Mouse (Mus musculus): ENCODE data around the gene Tmem89. TPM values are rescaled to one million over a fixed set of nuclear protein-coding genes. Genes with fewer than 3 reads are reported as not detected.

Tmem89 gene
- 0.27 TPM in 1 of 2 replicates, not detected in the other for polyA plus RNA-seq (2015; fragmentation: Nextera tagmentation; extraction: Ambion mirVana)

- H3K9ac ChIP-seq (ENCODE audit: low read length): no peak within 1 kb of the TSS
- no peaks in the 10 kb centered on the region for H3K27me3 ChIP-seq (ENCODE audit: control insufficient read depth, insufficient read depth, low read length)
- ATAC-seq (ENCODE audit: insufficient read depth, low FRiP score): no peak
These were observed at the start of gene Tmem89 for GRCm38 (mm10) chr9:108914491-108914890. Gene Tmem89 (plus strand): TSS chr9:108914619.

DNA sequence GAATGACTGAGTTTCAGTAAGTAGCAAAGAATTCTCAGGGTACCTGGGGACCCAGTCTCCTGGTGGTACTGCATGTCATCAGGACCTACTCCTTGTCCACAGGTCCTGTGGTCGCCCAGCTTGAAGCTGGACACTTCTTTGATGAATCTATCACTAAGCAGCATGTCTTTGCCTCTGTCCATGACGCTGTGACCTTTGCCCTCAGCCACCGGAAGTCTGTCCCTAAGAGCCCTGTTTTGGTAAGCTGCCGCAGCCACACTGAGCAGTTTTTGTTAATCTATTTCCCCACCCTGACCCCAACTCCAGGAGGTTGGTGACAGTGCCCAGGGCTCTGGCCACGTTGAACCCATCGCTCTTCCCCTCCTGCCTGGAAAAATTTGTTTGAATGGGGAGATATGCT is 2.1 kb upstream of the Tmem89 start:
- no peaks in the 10 kb centered on the region for H3K36me3 ChIP-seq (ENCODE audit: control insufficient read depth, insufficient read depth, low read length)
- ATAC-seq (ENCODE audit: insufficient read depth, low FRiP score): no peak
- H3K4me1 ChIP-seq (ENCODE audit: control insufficient read depth, insufficient read depth, low read length): no peaks in the 10 kb centered on the region
- no peak overlapping the region for H3K4me2 ChIP-seq (ENCODE audit: low read depth, low read length)
- H3K4me3 ChIP-seq (replicated peaks; ENCODE audit: low read length): no peak overlapping the region
- WGBS: 63% methylated on average over 6 of the region's 6 CpGs
- H3K9me3 ChIP-seq (replicated peaks; ENCODE audit: control insufficient read depth, low read length): no peaks in the 10 kb centered on the region
- H3K27ac ChIP-seq (ENCODE audit: low read length): no peak overlapping the region
- no peak overlapping the region for H3K9ac ChIP-seq (ENCODE audit: low read length)
- no peaks in the 10 kb centered on the region for H3K27me3 ChIP-seq (ENCODE audit: control insufficient read depth, insufficient read depth, low read length)

More at GRCm38 (mm10) chr9:108914491-108914890, at the start of gene Tmem89:
- no peak within 1 kb of the TSS for H3K4me3 ChIP-seq (replicated peaks; ENCODE audit: low read length)
- no peak within 1 kb of the TSS for H3K4me2 ChIP-seq (ENCODE audit: low read depth, low read length)
- WGBS: 77% methylated on average over 6 of the region's 6 CpGs
- no peaks in the 10 kb centered on the region for H3K9me3 ChIP-seq (replicated peaks; ENCODE audit: control insufficient read depth, low read length)
- H3K4me1 ChIP-seq (ENCODE audit: control insufficient read depth, insufficient read depth, low read length): no peaks in the 10 kb centered on the region
- no peak within 1 kb of the TSS for H3K27ac ChIP-seq (ENCODE audit: low read length)
- H3K36me3 ChIP-seq (ENCODE audit: control insufficient read depth, insufficient read depth, low read length): no peaks in the 10 kb centered on the region

- Histone ChIP-seq H3K36me3 (ENCODE audit: control insufficient read depth, insufficient read depth, low read length) (no peaks in the 10 kb centered on the region), H3K27me3 (ENCODE audit: control insufficient read depth, insufficient read depth, low read length) (no peaks in the 10 kb centered on the region), H3K4me3 (replicated peaks; ENCODE audit: low read length) (no peak overlapping the region), H3K9ac (ENCODE audit: low read length) (no peak overlapping the region), H3K27ac (ENCODE audit: low read length) (no peak overlapping the region), H3K4me1 (ENCODE audit: control insufficient read depth, insufficient read depth, low read length) (no peaks in the 10 kb centered on the region), H3K4me2 (ENCODE audit: low read depth, low read length) (no peak overlapping the region), H3K9me3 (replicated peaks; ENCODE audit: control insufficient read depth, low read length) (no peaks in the 10 kb centered on the region)
- WGBS: 82% methylated on average over 7 of the region's 7 CpGs
- no peak for ATAC-seq (ENCODE audit: insufficient read depth, low FRiP score)
These were observed 1.3 kb upstream of the Tmem89 start for GRCm38 (mm10) chr9:108913161-108913560.

DNA sequence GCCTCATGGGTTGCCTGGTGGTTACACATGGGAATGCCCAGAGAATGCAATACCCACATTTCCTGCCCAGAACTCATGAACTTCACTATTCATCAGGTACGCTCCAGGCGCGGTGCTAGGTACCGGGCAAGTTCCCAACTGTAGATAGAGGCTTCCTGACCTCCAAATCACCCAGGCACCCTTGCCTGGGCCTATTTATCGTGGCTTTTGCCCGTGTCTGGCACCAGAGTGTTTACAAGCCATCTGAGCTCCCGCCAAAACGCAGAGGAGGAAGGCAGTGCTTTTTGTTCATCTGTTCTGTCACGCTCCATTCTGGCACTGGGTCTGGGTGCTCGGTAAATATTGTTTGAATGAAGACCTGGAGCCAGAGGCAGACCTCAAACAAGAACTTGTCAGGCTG is 798 bp upstream of the Tmem89 start:
- 51% methylated on average over 10 of the region's 10 CpGs for WGBS
- ATAC-seq (ENCODE audit: insufficient read depth, low FRiP score): no peak
- H3K9ac ChIP-seq (ENCODE audit: low read length): no peak overlapping the region

DNA sequence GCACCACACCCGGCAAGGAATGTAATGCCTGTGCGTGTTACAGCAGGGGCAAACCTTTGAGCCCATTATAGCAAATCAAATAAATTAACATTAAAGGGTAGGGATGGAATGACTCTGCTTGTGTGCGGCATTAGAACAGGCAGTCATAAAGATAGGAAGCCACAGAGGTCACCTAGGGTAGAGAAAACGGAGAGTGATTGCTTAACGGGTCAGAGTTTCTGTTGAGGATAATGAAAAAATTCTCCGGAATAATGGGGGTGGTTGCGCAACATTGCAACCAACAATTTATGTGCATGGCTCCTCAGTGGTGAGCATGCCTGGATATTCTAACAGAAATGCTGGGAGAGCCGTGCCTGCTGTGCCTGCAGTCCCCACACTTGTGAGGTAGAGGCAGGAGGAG is 11.5 kb downstream of the Tmem89 start:
- Histone ChIP-seq H3K4me2 (ENCODE audit: low read depth, low read length) (no peak overlapping the region), H3K27ac (ENCODE audit: low read length) (no peak overlapping the region), H3K9ac (ENCODE audit: low read length) (no peak overlapping the region), H3K9me3 (replicated peaks; ENCODE audit: control insufficient read depth, low read length) (no peaks in the 10 kb centered on the region), H3K4me1 (ENCODE audit: control insufficient read depth, insufficient read depth, low read length) (no peaks in the 10 kb centered on the region), H3K36me3 (ENCODE audit: control insufficient read depth, insufficient read depth, low read length) (no peaks in the 10 kb centered on the region), H3K27me3 (ENCODE audit: control insufficient read depth, insufficient read depth, low read length) (no peaks in the 10 kb centered on the region), H3K4me3 (replicated peaks; ENCODE audit: low read length) (no peak overlapping the region)
- no peak for ATAC-seq (ENCODE audit: insufficient read depth, low FRiP score)
- 55% methylated on average over 8 of the region's 8 CpGs for WGBS

More for the DNA sequence above, 798 bp upstream of the Tmem89 start:
- Histone ChIP-seq H3K4me2 (ENCODE audit: low read depth, low read length) (no peak overlapping the region), H3K9me3 (replicated peaks; ENCODE audit: control insufficient read depth, low read length) (no peaks in the 10 kb centered on the region), H3K27me3 (ENCODE audit: control insufficient read depth, insufficient read depth, low read length) (no peaks in the 10 kb centered on the region), H3K36me3 (ENCODE audit: control insufficient read depth, insufficient read depth, low read length) (no peaks in the 10 kb centered on the region), H3K4me1 (ENCODE audit: control insufficient read depth, insufficient read depth, low read length) (no peaks in the 10 kb centered on the region), H3K27ac (ENCODE audit: low read length) (no peak overlapping the region), H3K4me3 (replicated peaks; ENCODE audit: low read length) (no peak overlapping the region)

DNA sequence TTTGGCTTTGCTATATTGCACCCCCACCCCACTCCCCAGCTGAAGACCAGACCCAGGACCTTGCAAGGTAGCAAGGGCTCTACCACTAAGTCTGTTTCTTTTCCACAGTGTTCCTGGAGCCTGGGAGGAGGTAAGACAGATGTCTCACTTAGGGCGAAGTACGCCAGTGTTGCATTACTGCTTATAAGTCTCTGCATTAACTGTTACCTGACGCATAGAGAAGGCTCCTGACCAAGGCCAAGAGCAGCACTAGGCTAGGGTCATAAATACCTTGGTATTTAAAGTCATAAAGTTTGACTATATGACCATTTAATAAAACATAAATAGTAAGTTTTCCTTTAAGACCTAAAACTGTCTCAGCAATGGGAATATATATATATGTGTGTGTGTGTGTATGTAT is 14.0 kb downstream of the Tmem89 start:
- no peak overlapping the region for H3K4me3 ChIP-seq (replicated peaks; ENCODE audit: low read length)
- H3K4me2 ChIP-seq (ENCODE audit: low read depth, low read length): no peak overlapping the region
- no peaks in the 10 kb centered on the region for H3K9me3 ChIP-seq (replicated peaks; ENCODE audit: control insufficient read depth, low read length)
- no peaks in the 10 kb centered on the region for H3K27me3 ChIP-seq (ENCODE audit: control insufficient read depth, insufficient read depth, low read length)
- no peak for ATAC-seq (ENCODE audit: insufficient read depth, low FRiP score)
- no peaks in the 10 kb centered on the region for H3K4me1 ChIP-seq (ENCODE audit: control insufficient read depth, insufficient read depth, low read length)
- no peak overlapping the region for H3K27ac ChIP-seq (ENCODE audit: low read length)
- H3K9ac ChIP-seq (ENCODE audit: low read length): no peak overlapping the region
- H3K36me3 ChIP-seq (ENCODE audit: control insufficient read depth, insufficient read depth, low read length): no peaks in the 10 kb centered on the region
- WGBS: 83% methylated on average over 3 of the region's 3 CpGs

GRCm38 (mm10) chr9:108935991-108936390 is 21.6 kb downstream of the Tmem89 start:
- Histone ChIP-seq H3K4me2 (ENCODE audit: low read depth, low read length) (peak overlapping the region; percentile 2; the same call in 1 of the 2 replicates), H3K4me1 (ENCODE audit: control insufficient read depth, insufficient read depth, low read length) (peaks cover 4% of the 10 kb centered on the region), H3K27ac (ENCODE audit: low read length) (no peak overlapping the region), H3K9me3 (replicated peaks; ENCODE audit: control insufficient read depth, low read length) (no peaks in the 10 kb centered on the region), H3K27me3 (ENCODE audit: control insufficient read depth, insufficient read depth, low read length) (no peaks in the 10 kb centered on the region), H3K9ac (ENCODE audit: low read length) (no peak overlapping the region), H3K4me3 (replicated peaks; ENCODE audit: low read length) (no peak overlapping the region), H3K36me3 (ENCODE audit: control insufficient read depth, insufficient read depth, low read length) (peaks cover 16% of the 10 kb centered on the region; the same call in 1 of the 2 replicates)
- ATAC-seq (ENCODE audit: insufficient read depth, low FRiP score): no peak
- 12% methylated on average over 3 of the region's 3 CpGs for WGBS

DNA sequence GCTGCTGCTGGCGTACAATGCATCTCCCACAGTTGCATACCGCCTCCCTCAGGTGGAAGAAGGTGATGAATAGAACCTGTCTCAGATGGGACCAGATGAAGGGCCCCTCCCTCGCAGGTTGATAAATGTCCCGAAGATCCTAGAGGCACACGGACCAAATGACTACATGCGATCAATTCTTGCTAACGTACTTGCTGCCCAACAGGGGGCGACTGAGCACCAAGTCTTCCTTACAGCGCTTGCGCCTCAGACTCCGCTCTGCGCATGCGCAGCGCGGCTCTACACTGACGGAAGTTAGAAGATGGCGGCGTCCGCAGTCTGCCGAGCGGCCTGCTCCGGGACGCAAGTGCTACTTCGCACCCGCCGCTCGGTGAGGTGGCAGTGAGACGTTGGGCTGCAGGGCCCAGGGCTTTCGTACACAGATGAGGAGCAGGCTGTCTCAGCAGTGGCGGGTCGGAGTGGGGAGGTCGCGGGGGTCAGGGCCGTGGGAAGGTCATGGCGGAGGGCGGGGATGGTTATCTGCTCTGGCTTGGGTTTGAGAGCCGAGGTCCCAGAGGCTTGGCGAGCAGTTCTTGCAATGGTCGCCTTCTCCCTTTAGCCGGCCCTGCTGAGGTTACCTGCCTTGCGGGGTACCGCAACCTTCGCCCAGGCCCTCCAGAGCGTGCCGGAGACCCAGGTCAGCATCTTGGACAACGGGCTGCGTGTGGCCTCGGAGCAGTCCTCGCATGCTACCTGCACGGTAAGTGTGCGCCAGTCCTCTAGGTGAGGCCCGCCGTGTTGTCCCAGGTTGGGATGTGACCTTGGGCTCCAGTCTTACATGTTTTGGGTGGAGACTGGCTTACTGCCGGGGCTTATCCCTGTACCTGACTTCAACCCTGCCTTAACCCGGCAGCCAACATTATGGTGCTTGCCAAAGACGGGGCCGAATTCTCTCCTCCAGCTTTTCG is 22.3 kb downstream of the Tmem89 start, which contains the start of gene Uqcrc1:
Uqcrc1 (plus strand) TSS at position 216 of the 947 bp plus-strand sequence.
- WGBS: under 1% methylated on average over 57 of the region's 58 CpGs
- ATAC-seq (ENCODE audit: insufficient read depth, low FRiP score): peak; percentile 93
- no peaks in the 10 kb centered on the region for H3K27me3 ChIP-seq (ENCODE audit: control insufficient read depth, insufficient read depth, low read length)
- no peaks in the 10 kb centered on the region for H3K9me3 ChIP-seq (replicated peaks; ENCODE audit: control insufficient read depth, low read length)
- peak within 1 kb of the TSS; percentile 96 for H3K4me3 ChIP-seq (replicated peaks; ENCODE audit: low read length)
- H3K9ac ChIP-seq (ENCODE audit: low read length): peak within 1 kb of the TSS; percentile 96
- H3K4me2 ChIP-seq (ENCODE audit: low read depth, low read length): peak within 1 kb of the TSS; percentile 60
- peaks cover 16% of the 10 kb centered on the region; the same call in 1 of the 2 replicates for H3K36me3 ChIP-seq (ENCODE audit: control insufficient read depth, insufficient read depth, low read length)
- peak within 1 kb of the TSS; percentile 75; the same call in 1 of the 2 replicates for H3K27ac ChIP-seq (ENCODE audit: low read length)
- H3K4me1 ChIP-seq (ENCODE audit: control insufficient read depth, insufficient read depth, low read length): peaks cover 4% of the 10 kb centered on the region

DNA sequence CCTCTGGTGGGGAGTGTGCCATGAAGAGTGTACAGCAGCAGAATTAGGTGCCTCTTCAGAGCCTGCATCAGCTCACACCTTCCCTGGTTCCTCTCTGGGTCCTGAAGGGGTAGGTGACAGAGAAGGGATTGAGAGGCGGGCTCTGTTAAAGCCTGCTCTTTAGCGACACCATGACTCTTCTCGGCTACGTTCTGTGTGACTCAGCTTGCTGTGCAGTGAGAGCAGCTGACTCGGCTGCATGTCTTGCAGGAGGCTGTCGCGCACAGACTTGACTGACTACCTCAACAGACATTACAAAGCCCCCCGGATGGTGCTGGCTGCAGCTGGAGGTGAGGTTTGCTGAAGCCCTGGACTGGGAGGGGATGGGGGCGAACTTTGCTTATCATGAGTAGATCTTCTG is 30.7 kb downstream of the Tmem89 start:
- no peak overlapping the region for H3K9ac ChIP-seq (ENCODE audit: low read length)
- no peaks in the 10 kb centered on the region for H3K9me3 ChIP-seq (replicated peaks; ENCODE audit: control insufficient read depth, low read length)
- no peaks in the 10 kb centered on the region for H3K27me3 ChIP-seq (ENCODE audit: control insufficient read depth, insufficient read depth, low read length)
- peaks cover 38% of the 10 kb centered on the region for H3K36me3 ChIP-seq (ENCODE audit: control insufficient read depth, insufficient read depth, low read length)
- H3K27ac ChIP-seq (ENCODE audit: low read length): peak overlapping the region; percentile 52
- H3K4me2 ChIP-seq (ENCODE audit: low read depth, low read length): no peak overlapping the region
- 75% methylated on average over 9 of the region's 9 CpGs for WGBS
- peaks cover 13% of the 10 kb centered on the region for H3K4me1 ChIP-seq (ENCODE audit: control insufficient read depth, insufficient read depth, low read length)
- no peak for ATAC-seq (ENCODE audit: insufficient read depth, low FRiP score)
- no peak overlapping the region for H3K4me3 ChIP-seq (replicated peaks; ENCODE audit: low read length)

All from stomach, embryonic 16.5 days (tissue).